Mouse (Mus musculus) ovary, postnatal 36 days (tissue): ENCODE results near the gene Ash1l.

Experiments used
- DNase-seq: peaks from one replicate; pipeline ENCODE4 v3.0.0; 2022; ENCODE audit warnings: low spot score, mixed read lengths

Ash1l gene

GRCm38 (mm10) chr3:88950576-88951326 is at the start of gene Ash1l, which contains the start of gene Dap3:
Gene Ash1l (plus strand): TSS chr3:88950622.
Gene Dap3 (minus strand): TSS chr3:88951181.
- DNase-seq = no peak

DNA sequence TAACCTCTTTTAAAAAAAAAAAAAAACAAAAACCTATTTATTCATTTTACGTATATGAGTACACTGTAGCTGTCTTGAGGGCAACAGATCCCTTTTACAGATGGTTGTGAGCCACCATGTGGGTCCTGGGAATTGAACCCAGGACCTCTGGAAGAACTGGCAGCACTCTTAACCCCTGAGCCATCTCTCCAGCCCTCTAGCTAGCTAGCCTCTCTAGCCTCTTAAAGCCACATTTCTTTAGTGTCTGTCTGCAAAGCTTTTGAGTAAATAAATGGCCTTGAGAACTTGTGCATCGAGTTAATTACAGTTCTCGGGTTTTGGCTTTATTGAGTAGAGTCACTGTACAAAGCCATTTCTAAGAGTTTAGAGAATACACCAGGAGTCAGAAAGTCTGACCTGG is 45.6 kb upstream of the Ash1l start:
- no peak for DNase-seq

DNA sequence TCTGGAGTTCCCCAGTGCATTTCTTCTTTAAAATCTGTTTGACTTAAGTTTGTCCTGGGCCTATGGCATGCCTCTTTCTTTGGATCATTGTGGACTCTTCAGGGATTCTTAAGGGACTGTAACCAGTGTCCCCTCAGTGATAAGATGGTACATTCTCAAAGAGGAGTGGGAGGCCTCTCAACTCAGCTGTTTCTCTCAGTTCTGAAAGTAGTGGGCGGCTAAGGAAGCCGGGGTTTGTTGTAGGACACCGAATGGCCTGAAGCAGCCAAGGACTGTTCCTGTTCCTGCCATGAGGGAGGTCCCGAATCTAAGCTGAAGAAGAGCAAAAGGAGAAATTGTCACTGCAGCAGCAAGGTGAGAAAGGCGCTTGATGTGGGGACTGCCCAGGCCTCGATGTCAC is 45.2 kb upstream of the Ash1l start:
- no peak for DNase-seq

GRCm38 (mm10) chr3:88905741-88906140 is 44.7 kb upstream of the Ash1l start:
- no peak for DNase-seq

GRCm38 (mm10) chr3:88906393-88907159 is 43.8 kb upstream of the Ash1l start:
- DNase-seq = no peak

DNA sequence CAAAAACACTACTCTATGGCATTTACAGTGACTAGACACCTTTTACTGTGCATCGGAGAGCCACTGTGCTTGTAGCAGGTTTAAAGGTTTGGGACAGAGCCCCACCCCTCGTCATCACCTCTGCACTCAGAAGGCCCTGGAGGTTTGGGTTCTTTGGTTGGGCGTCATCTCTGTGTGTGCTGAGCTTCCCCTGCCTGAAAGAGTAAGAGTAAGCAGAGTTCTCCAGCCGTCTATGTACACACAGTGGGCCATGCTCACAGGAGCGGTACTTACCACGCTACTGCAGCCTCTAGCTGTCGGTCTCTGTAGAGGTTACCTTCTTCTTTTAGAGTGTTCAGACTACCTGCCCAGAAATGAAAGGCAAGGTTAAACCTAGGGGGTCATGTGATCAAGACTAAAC is 37.8 kb upstream of the Ash1l start:
- DNase-seq = no peak

DNA sequence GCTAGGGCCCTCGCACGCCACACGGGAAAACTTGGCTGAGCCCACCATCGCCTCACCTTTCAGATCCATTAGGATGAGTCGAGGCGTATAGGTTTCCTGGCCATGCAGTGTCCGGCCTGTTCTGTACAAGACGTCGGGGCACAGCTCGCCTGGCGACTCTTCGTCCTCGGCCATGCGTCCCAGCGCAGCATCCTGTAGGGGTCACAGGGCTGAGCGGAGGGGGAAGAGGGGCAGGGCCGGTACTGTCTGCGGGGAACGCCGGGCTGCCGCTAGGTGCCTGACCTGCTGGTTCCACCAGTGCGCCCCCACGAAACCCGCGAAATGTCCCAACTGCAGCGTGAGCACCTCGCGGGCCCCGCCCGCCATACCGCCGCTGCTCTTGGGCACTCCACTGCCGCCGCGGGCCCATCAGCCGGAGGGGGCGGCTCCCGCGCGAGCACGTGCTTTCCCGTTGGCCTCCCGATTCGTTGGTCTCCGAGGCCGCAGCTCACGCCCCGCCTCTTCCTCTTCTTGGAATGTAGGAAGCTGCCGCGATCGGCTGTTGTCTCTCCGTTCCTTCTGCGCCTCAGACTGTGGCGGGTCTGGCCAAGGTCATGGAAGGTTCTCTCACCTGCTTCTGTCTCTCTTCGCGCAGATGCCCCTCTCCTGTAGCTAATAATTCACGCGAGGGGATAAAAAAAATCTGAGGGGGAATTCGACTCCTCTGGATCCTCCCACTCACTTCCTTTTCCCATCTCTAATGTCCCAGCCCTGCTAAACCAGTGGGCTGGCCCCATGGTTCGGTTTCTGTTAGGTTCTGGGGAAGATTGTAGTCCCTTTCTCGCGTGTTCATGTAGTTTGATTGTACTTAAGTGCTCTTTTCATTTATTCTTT is 36.7 kb upstream of the Ash1l start, which contains the start of gene Msto1:
TSS of gene Msto1 (minus strand) at position 489 of the 873 bp plus-strand sequence.
- peak; percentile 91 for DNase-seq

DNA sequence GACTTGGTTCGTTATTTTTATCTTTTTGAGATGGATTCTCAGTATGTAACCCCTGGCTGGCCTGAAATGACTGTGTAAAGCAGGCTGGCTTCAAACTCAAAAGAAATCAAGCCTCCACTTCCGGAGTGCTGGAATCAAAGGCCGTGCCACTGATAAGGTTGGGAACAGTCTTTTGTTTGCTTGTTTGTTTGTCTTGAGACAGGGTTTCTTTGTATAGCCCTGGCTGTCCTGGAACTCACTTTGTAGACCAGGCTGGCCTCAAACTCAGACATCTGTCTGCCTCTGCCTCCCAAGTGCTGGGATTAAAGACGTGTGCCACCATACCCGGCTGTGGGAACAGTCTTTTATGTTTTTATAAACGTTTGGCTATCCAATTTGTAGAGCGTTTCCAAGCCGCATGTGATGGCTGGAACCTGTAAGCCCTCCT is 36.0 kb upstream of the Ash1l start:
- DNase-seq = no peak

- no peak for DNase-seq
Observed at GRCm38 (mm10) chr3:88918981-88919380, 31.4 kb upstream of the Ash1l start.

DNA sequence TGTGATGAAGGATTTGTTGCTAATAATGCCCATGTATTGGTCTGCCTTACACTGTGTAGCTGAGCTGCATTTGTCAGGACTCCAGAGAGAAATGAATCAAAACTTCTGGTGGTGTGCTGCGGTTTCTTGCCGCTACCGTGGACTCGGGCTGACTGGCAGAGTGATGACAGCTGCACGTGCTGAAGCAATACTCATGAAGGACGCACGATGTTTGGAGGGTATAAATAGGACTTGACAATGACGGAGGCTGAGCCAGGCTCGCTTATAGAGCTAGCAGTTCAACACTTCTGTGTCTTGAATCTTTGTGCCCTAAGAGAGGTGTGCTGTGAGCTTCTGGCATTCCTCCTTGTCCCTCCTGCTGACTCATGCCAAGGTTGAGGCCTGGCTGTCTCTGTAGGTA is 29.0 kb upstream of the Ash1l start:
- no peak for DNase-seq

DNA sequence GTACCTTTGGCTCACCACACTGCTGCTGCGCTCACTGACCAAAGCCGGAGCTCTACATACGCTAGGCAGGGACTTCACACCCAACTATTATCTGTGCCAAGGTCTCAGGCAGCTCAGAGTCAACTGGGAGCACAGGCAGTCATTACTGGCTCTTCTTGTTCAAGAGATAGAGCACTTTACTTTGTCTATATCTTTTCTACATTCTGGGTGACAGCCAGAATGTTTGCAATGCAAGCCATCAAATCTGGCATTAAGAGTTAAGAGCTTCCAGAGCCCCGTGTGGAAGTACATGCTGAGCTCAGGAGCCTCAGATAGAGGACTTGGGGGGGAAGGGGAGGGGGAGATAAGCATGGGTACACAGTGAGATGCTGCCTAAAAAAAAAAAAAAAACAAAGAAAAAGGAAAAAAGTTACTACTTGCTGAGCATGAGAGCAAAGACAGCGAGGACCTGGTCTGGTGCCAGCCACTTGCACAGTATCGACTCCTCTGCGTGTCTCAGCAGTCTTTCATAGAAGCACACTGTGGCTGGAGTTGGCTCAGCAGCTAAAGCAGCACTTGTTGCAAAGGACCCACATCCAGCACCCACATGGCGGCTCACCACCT is 26.3 kb upstream of the Ash1l start:
- DNase-seq = peak; percentile 45

DNA sequence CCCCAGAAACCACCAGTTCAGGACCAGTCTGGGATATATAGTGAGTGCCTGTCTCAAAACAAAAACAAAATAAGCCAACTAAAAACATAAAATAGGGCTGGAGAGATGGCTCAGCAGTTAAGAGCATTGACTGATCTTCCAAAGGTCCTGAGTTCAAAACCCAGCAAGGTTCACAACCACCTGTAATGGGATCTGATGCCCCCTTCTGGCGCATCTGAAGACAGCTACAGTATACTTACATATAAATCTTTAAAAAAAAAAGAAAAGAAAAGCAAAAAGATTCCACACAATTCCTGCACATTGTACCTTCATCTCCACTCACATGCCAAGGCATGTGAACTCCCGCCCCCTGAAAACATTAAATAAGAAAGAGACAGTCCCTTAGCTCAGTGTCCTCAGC is 24.8 kb upstream of the Ash1l start:
- no peak for DNase-seq

DNA sequence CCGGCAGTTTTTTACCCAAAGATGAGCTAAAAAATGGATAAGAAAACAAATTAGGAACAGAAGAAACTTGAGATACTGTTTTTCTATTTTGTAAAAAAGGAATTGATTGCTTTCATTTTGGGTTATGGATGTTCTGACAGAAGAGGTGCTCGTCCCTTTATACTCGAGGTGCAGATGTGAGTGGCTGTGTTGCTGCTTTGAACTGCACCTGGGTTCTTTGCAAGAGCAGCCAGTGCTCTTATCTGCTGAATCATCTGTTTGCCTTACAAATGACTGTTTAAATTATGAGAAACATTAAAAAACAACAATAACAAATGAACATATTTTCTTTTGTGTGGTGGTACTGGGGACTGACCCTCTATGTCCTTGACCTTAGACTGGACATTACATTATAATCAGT is 20.9 kb upstream of the Ash1l start:
- DNase-seq = no peak

GRCm38 (mm10) chr3:88939071-88939470 is 11.4 kb upstream of the Ash1l start:
- no peak for DNase-seq

- no peak for DNase-seq
Observed at GRCm38 (mm10) chr3:88939749-88940148, 10.7 kb upstream of the Ash1l start.

DNA sequence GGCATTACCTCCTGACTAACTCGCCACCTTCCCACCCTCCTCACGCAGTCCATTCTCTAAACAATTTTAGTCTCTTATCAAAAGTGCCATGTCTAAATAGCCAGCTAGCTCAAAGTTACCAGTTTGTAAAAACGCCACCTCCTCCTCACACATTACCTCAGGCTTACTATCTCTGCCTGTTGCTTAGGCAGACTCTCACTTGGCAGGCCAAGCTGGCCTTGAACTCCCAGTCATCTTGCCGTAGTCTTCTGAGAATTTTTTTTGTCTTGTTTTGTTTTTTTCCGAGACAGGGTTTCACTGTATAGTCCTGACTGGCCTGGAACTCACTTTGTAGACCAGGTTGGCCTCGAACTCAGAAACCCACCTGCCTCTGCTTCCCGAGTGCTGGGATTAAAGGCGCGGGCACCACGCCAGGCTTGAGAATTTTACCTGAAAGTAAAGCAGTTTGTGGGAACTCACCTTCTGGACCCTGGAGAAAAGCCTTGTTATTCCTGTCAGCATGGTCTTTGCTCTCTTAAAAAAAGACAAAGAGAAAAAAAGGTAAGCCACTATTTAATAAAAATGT is 8.0 kb upstream of the Ash1l start:
- DNase-seq = no peak

DNA sequence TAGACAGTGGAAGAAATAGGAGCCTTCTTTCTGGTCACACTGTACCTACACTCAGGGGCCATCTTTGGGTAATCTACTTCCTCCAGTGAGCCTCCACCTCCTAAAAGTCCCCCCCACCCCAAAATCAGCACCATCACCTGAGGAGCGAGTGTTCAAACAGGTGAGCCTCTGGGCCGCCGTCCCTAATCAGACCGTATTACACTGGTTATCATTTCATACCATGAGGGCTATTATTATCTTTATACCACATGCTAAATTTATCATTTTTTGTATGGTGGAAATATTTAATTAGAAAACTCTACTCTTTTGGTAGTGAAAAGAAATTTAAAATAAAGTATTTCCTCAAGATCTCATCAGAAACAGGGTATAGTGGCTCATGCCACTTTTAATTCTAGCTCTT is 6.3 kb upstream of the Ash1l start:
- DNase-seq = no peak

DNA sequence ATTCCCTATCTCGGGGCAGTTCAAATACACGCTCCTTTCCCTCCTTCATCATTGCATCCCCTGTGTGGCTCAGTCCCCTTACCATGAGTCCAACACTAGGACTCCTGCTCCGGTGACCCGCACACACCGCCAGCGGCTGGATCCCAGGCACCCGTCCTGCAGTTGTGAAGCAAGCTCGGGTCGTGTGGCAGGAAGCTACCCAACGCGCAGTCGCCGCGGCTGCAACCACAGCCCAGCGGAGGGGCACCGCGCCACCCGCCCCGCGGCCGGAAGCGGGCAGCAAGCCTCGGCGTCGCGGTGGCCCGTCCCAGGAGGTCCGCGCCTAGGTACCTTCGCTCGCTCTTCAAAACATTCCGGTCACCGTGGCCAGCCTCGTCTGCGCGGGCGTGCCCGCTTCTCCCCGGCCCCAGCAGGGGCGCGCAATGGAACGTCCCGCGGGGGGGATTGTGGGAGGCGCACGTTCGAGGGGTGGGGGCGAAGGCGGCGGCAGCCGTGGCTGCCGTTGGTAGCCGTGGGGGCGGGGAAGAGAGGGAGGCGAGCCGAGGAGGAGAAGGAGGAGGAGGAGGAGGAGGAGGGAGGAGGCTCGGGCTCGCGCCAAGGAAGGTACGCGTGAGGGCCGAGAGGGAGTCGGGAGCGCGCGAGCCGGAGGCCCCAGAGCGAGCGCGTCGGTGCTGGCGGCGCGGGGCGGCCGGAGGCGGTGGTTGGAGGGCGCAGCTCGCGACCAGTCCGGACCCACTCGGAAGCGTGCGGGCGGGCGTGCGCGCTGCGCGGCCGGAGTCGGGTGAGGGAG is 441 bp upstream of the Ash1l start:
- peak; percentile 93 for DNase-seq

DNA sequence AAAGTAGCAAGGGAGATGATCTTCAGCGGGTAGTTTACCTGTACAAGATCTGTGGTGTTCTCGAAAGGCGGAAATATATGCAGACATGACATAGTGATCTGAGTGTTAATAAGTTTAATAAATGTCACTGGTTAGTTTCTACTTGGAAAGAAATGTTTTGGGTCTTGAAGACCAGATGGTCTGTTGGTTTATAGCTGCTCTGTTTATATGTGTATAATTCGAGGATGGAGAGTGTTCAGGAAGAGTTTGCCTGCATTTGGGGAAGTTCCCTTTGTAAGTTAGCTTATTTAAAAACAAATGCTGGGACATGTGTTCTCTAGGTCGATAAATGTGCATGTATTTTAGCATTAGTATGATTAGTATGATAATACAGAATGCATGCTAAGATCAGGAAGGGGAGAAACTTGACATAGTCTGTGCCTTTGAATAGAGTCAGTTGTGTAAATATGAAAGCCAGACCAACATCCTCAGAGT is 942 bp downstream of the Ash1l start:
- no peak for DNase-seq

- no peak for DNase-seq
Observed at GRCm38 (mm10) chr3:88953246-88953645, 2.8 kb downstream of the Ash1l start.

- DNase-seq = no peak
Observed at GRCm38 (mm10) chr3:88953736-88954135, 3.3 kb downstream of the Ash1l start.
